Mouse (Mus musculus) urinary bladder, postnatal 36 days (tissue): ENCODE results near the gene Idh2.
"Not testable (repeated sequence)": the region's sequence is repeated elsewhere in the genome, so short reads cannot be mapped to it uniquely, and the experiment has no call there.

Source experiments
- DNase-seq, 2 experiments: peaks; one replicate each; pipeline ENCODE4 v3.0.0; 2022; ENCODE audit warnings: low spot score in 2 of 2, mixed read lengths in 1 of 2

The Idh2 gene

DNA sequence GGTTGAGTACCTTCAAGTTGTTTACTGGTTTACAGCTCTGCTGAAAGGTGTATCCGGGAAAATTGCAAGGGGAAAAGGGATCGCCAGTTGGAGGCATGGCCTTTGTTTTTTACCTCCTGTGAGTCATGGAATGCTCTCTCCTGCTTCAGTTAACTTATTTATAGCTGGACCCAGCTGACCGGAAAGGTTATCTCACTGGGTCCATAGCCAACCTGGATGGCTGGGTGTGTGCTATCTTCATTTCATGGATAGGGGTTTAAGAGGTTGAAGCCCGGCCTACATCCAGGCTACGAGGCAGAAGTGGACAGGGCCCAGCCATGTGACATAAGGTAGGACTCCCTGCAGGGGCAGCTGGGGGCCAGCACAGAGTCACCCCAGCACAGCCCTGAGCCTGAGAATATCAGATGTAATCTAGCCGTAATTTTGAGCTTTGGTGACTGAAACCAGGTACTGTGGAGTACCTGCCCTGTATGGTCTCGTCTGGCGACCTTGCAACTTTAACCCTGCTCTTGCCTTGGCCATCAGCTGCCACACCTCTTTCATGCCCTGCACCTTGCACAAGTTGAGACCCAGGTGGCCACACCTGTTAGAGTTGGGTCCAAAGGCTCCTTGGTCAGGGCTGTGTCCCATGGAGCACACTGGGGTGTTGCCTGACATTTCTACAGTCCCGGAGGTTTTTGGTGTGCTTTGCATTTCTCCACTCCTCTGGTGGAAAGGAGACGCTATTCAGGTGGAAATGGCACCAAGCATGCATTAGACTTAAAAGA lies 55.0 kb downstream of the Idh2 start:
- DNase-seq = no peak

DNA sequence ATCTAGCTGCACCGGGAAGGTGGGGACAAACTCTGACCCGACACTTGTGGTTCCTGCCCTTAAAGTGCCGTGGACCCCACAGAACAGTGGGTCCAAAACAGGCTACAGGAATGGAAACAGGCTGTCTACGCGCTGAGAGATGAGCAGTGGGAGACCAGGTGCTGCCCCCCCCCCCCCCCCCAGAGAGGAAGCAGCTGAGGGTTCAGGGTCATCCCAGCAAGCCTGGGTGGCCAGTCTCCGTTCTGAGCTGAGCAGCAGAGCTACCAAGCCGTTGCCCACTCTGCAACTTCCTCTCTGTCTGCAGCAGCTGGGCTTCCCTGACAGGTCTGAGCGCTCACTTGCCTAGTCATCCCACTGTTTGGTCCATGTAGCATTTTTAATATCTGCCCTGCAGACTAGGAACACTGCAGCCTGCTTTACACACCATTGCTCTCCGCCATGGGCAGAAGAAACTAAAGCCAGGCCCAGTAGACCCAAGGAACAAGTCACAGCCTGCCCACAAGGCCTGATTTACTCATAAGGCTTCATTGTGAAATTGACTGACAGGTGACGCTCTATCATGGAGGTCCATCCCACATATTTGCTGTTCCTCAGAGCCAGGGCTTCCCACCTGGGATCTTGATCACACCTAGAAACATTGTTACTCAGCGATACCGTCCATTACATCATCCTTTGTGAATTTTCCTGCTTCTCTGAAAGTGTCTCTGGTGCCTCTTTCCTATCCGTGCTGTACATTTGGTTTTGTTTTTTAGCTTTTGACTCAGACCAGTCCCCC lies 55.9 kb downstream of the Idh2 start:
- no peak for DNase-seq

DNA sequence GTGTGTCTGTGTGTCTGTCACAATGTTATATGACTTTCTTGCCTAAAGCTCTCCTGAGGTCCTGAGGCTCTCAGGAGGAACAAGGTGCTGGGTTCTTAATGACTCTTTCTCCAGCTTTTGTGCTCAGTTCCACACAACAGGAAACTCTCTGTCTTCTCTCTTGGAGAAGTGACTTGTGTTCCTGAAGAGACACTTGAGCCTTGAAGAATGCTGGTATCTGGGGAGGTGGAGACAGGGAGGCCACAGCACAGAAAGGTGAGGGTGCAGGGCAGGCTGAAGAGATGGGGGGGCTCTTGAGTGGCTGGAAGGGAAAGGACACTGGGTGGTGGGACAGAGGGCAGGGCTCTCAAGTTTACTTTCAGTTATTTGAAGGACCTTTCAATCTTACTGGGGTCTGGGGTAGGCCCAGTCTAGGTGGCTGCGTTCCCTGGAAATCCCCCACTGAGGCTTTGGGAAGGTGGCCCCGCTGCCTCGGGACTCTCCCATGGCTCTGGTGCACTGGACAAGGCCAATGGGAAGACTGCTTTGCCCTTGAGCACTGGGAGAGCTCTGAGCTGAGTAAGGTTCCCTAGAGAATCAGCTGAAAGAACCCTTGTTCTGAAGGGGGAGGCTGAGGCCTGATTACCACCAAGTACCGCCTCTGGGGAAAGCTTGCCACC lies 56.7 kb downstream of the Idh2 start:
- DNase-seq = no peak

DNA sequence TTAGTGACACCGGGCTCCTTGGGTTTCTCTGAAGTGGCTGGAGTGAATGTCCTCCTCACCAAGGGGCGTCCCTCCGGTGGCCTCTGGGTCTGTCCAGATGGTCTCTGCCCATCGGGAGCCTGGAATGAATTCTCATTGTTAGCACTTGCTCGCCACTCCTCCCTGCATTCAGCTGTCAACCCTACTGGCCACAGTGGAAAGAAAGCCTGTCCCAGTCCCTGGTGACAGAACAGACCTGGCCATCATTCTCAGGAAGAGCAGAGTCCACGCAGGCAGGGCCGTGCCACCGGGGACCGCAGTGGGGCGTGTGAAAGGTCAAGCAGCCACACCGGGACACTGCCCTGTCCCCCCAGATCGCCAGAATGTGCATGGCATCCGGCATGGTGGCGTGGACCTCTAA lies 57.4 kb downstream of the Idh2 start:
- no peak for DNase-seq

DNA sequence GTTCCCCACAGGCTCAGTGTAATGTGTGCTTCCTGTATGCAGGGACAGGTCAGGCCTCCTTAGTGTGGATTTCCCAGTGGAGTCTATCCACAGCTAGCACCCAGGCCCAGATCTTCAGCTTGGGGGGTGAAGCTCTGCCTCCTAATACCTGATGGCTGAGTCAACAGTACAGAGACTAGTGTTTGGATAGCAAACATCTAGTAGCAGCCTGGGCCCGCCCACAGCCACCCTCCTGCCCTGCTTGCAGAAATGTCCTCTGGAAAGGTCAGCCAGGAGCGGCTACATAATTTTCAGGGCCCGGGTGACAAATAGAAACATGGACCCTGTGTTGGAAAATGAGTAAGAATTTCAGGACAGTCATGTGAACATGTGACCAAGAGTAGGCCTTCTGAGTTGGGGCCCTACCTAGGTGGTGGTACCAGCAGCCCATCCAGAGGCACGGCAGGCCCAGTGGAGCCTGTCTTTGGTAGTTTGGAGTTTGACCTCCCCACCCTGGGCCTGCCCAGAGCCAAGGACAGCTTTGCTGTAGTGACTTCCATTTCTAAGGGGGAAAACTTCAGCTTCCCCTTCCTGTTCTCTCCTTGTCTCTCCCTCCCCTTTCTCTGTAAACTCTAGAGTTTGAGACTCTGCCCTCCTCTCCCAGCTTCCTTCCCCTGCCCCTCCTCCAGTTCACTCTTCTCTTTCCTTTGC lies 58.0 kb downstream of the Idh2 start:
- DNase-seq = peak; percentile 48 to 65

DNA sequence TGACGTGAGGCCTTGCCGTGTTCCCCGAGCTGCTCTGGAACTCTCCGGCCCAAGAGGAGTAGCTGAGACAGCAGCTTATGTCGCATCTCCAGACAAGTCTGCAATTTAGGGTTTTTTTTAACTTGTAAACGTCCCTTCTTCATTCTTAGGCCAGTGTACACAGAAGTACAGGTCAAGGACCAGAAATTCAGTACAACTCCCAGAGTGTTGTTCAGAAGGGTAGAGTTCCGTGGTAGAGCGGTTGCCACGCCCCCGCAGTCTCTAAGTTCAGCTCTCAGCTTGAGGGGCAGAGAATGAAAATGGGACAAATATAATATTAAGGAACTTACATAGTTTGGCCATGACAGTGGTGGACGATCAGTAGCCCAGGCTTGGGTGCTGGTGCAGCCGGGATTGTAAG lies 59.4 kb downstream of the Idh2 start:
- DNase-seq = no peak

DNA sequence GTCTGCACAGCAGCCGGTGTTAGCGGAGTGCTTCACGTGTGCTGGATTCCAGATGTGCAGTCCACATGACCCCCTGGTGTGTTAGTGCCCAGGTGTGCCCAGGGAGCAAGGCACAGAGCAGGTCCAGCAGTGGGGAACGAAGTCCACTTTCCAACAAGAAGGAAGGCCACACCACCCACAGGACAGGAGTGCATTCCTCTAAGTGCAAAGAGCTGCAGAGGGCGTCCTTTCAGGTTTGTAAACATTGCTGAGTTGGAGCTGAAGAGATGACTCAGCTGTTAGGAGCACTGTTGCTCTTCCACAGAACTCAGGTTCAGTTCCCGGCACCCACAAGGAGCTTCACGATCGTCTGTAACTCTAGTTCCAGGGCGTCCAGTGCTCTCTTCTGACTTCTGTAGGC lies 62.0 kb downstream of the Idh2 start:
- DNase-seq = no peak

DNA sequence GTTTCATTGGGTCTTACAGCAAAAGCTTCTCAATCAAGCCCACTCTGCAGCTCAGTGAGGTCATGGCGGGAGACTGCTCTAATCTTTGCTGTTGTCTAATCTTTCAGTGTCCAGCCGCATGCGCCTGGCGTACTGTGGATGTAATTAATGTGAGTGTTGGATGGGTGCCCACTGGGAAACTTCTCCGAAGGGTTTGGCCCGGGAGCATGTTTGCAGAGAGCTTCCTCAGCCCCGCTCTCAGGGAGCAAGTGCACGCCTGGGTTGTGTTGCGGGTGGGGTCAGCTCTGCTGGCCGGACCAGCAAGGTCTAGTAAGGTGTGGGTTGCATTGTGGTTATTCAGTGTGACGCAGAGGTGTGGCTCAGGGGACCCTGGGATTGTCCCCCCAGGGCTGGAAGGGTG lies 62.9 kb downstream of the Idh2 start:
- DNase-seq = peak in 1 of 2 experiments; percentile 64

DNA sequence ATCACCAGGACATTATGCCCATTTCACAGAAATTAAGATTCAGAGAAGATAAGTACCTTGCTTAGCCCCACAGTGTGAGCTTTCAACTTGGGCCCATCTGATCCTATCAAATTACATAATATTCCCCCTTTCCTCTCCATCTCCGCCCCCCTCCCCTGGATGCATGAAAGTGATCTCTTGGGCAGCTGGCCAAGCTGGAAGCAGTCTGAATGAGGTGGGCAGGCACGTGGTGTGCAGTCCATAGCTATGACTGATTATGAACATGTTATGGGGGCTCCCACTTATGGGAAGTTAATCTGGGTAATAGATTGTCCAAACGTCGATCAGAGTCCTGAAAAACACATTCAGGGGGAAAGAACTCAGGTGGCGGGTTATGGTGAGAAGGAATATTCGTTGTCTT lies 63.4 kb downstream of the Idh2 start:
- no peak for DNase-seq

DNA sequence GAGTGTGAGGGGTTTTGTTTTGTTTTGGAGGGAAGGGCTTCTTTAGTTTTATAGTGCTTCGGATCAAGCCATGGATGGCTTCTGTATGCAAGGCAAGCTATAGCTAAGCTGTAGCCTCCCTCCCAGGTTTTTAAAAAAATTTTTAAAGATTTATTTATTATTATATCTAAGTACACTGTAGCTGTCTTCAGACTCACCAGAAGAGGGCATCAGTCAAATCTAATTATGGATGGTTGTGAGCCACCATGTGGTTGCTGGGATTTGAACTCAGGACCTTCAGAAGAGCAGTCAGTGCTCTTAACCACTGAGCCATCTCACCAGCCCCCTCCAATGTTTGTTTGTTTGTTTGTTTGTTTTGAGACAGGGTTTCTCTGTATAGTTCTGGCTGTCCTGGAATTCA lies 64.8 kb downstream of the Idh2 start:
- DNase-seq = not testable (repeated sequence)

DNA sequence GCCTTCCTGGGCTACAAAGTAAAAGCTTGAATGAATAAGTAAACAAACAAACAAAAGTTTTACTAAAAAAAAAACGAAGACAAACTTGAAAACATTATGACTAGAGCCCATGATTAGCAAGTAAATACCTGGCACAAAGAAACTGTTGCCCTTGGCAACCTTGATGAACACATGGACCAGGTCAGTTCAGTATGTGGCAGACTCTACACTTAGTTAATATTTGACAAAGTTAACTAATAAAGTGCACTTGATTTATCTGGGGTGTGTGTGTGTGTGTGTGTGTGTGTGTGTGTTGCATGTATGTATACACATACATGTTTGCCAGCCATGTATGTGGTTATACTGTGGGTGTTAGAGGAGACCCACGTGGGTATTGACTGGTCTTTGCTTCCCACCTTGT lies 65.4 kb downstream of the Idh2 start:
- no peak for DNase-seq

DNA sequence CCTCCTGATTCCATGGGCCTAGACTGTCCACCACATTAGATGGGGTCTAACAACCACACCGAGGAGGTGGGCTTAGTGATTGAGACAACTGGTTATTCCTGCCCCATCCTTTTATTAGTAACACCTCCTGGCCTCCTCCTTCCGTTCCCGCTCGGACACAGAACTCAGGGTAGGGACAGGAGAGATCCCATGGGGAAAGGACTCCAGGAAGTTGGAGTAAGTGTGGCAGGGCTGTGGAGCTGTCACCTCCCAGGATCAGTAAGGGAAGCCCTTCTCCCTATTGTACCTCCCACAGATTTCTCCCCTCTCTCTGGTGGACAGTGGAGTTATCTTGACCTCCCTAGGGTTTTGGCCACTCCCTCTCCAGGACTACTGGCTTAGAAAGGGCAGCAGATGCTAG lies 68.2 kb downstream of the Idh2 start:
- DNase-seq = no peak
